Mouse (Mus musculus) liver, embryonic 15.5 days (tissue): ENCODE data around the gene Tifa. TPM values are rescaled to one million over a fixed set of nuclear protein-coding genes. Genes with fewer than 3 reads are reported as not detected.
A peak's percentile ranks its signal among the peaks of the same experiment; 100 is the strongest.
"Not testable (repeated sequence)": the region's sequence is repeated elsewhere in the genome, so short reads cannot be mapped to it uniquely, and the experiment has no call there.

Experiments used
- ATAC-seq: fragments of 200-750 bp; cut with Nextera tagmentation; 2 replicates; pipeline ENCODE4 v1.8.0; 2017; ENCODE audit warnings: moderate number of reproducible peaks, mild to moderate bottlenecking, moderate library complexity; ENCODE audit not compliant: insufficient read depth
- H3K27ac ChIP-seq: fragments of 300-500 bp; sonication (generic); replicated peaks from 2 replicates; pipeline ENCODE4 v1.5.1; 2015; ENCODE audit warnings: mild to moderate bottlenecking, inconsistent platforms
- H3K27me3 ChIP-seq: fragments of 300-500 bp; sonication (generic); 2 replicates; pipeline ENCODE4 v1.6.1; 2015; ENCODE audit warnings: mild to moderate bottlenecking, inconsistent platforms
- H3K36me3 ChIP-seq: fragments of 300-500 bp; sonication (generic); replicated peaks from 2 replicates; pipeline ENCODE4 v1.6.1; 2015; ENCODE audit warnings: moderate library complexity, mild to moderate bottlenecking, inconsistent platforms
- H3K4me1 ChIP-seq: fragments of 300-500 bp; sonication (generic); replicated peaks from 2 replicates; pipeline ENCODE4 v1.6.1; 2015; ENCODE audit warnings: inconsistent platforms
- H3K4me2 ChIP-seq: fragments of 300-500 bp; sonication (generic); 2 replicates; pipeline ENCODE4 v1.6.1; 2015; ENCODE audit warnings: moderate library complexity, mild to moderate bottlenecking, inconsistent platforms
- H3K4me3 ChIP-seq: fragments of 300-500 bp; sonication (generic); replicated peaks from 2 replicates; pipeline ENCODE4 v1.5.1; 2015; ENCODE audit warnings: mild to moderate bottlenecking, inconsistent platforms
- H3K9ac ChIP-seq: fragments of 300-500 bp; sonication (generic); 2 replicates; pipeline ENCODE4 v1.6.1; 2015; ENCODE audit warnings: moderate library complexity, mild to moderate bottlenecking, inconsistent platforms
- H3K9me3 ChIP-seq: fragments of 300-500 bp; sonication (generic); replicated peaks from 2 replicates; pipeline ENCODE4 v1.6.1; 2016; ENCODE audit warnings: inconsistent platforms
- WGBS: fragments of 180-500 bp; shearing (Covaris S2); methylation state at CpG from one replicate; pipeline ENCODE4 v1.1.7; 2015; ENCODE audit warnings: mixed read lengths; ENCODE audit not compliant: insufficient replicate concordance; 5-methylcytosine and 5-hydroxymethylcytosine counted together
- polyA plus RNA-seq: library from polyadenylated mRNA; unstranded; fragments of >200 nt; fragmentation: Nextera tagmentation; extraction: Ambion mirVana; gene quantifications from 2 replicates; pipeline ENCODE4 v1.2.1, GENCODE M21; 2015

Gene Tifa
- polyA plus RNA-seq, 1 experiment from 2014 or later: 15.3 TPM

DNA sequence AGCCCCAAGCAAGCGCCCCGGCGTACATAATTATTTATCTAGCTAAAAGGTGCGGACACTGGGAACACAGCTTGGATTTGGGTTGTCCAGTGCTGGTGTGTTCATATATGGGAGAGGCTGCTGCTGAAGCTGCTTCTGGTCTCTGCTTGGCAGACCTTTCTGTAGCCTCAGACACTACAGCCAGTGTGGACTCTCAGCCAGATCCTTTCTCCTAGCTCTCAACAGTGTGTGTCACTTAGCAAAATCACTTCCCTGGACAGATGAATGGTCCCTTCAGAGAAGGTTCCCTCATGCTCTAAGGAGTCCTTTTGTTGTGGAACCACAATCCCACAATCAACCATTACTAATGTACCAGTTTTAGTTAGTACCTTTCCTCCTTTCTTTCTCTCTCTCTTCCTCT, 30.8 kb upstream of the Tifa start:
- Histone ChIP-seq H3K4me2 (no peak overlapping the region), H3K27ac (no peak overlapping the region), H3K9ac (no peak overlapping the region), H3K4me3 (no peak overlapping the region), H3K4me1 (peaks cover 9% of the 10 kb centered on the region; the same call in 1 of the 2 replicates), H3K27me3 (peaks cover 9% of the 10 kb centered on the region; the same call in 1 of the 2 replicates), H3K9me3 (no peaks in the 10 kb centered on the region), H3K36me3 (no peaks in the 10 kb centered on the region)
- ATAC-seq: no peak
- whole genome bisulfite sequencing: 75% methylated on average over 4 of the region's 4 CpGs

- no peak overlapping the region for H3K4me2 ChIP-seq
- no peak for ATAC-seq
- H3K4me3 ChIP-seq: no peak overlapping the region
- H3K9me3 ChIP-seq: no peaks in the 10 kb centered on the region
- no peak overlapping the region for H3K27ac ChIP-seq
- H3K36me3 ChIP-seq: no peaks in the 10 kb centered on the region
- no peak overlapping the region for H3K9ac ChIP-seq
- 0 out of 2 replicates have a peak, but pooled peaks cover 9% of the 10 kb centered on the region for H3K27me3 ChIP-seq
- 6% methylated on average over 8 of the region's 8 CpGs for WGBS
- peaks cover 9% of the 10 kb centered on the region; the same call in 1 of the 2 replicates for H3K4me1 ChIP-seq
Observed at GRCm38 (mm10) chr3:127759212-127759611, 30.4 kb upstream of the Tifa start.

- ATAC-seq: no peak
- H3K27me3 ChIP-seq: 0 out of 2 replicates have a peak, but pooled peaks cover 6% of the 10 kb centered on the region
- peaks cover 9% of the 10 kb centered on the region; the same call in 1 of the 2 replicates for H3K4me1 ChIP-seq
- no peak overlapping the region for H3K4me2 ChIP-seq
- H3K27ac ChIP-seq: no peak overlapping the region
- H3K36me3 ChIP-seq: no peaks in the 10 kb centered on the region
- H3K9me3 ChIP-seq: no peaks in the 10 kb centered on the region
- 55% methylated on average over 8 of the region's 8 CpGs for WGBS
- no peak overlapping the region for H3K9ac ChIP-seq
- H3K4me3 ChIP-seq: no peak overlapping the region
Observed at GRCm38 (mm10) chr3:127762403-127762802, 27.2 kb upstream of the Tifa start.

- 0 out of 2 replicates have a peak, but pooled peaks cover 9% of the 10 kb centered on the region for H3K27me3 ChIP-seq
- H3K4me2 ChIP-seq: 0 out of 2 replicates have a peak overlapping the region, but pooled peaks have one; percentile 8
- WGBS: 17% methylated on average over 7 of the region's 7 CpGs
- no peak overlapping the region for H3K27ac ChIP-seq
- H3K4me3 ChIP-seq: no peak overlapping the region
- ATAC-seq: no peak
- peaks cover 7% of the 10 kb centered on the region; the same call in 1 of the 2 replicates for H3K4me1 ChIP-seq
- H3K36me3 ChIP-seq: no peaks in the 10 kb centered on the region
- H3K9me3 ChIP-seq: no peaks in the 10 kb centered on the region
- H3K9ac ChIP-seq: no peak overlapping the region
Observed at GRCm38 (mm10) chr3:127763076-127763612, 26.5 kb upstream of the Tifa start.

GRCm38 (mm10) chr3:127764541-127764940, 25.1 kb upstream of the Tifa start:
- ATAC-seq: no peak
- Histone ChIP-seq H3K27ac (no peak overlapping the region), H3K9ac (no peak overlapping the region), H3K27me3 (peaks cover 10% of the 10 kb centered on the region; the same call in 1 of the 2 replicates), H3K4me1 (0 out of 2 replicates have a peak, but pooled peaks cover 2% of the 10 kb centered on the region), H3K36me3 (no peaks in the 10 kb centered on the region), H3K4me2 (no peak overlapping the region), H3K4me3 (no peak overlapping the region), H3K9me3 (no peaks in the 10 kb centered on the region)
- WGBS: 50% methylated on average over 5 of the region's 5 CpGs

DNA sequence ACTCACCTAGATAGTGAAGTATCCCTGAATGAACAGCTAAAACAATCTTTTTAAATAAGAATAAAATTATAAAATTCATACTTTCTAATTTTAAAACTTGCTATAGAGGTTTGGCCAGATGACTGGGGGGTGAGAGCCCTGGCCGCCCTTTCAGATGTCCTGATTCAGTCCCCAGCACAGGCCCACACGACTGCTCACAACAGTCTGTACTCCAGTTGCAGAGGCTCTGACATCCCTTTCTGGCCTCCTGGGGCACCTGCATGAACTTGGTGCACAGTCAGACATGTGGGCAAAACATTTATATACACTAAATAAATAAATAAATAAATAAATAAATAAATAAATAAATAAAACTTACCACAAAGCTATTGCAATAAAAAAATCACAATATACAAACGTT, 23.6 kb upstream of the Tifa start:
- no peak overlapping the region for H3K4me2 ChIP-seq
- no peak overlapping the region for H3K9ac ChIP-seq
- 0 out of 2 replicates have a peak, but pooled peaks cover 2% of the 10 kb centered on the region for H3K4me1 ChIP-seq
- no peak overlapping the region for H3K27ac ChIP-seq
- no peak for ATAC-seq
- no peak overlapping the region for H3K4me3 ChIP-seq
- peaks cover 8% of the 10 kb centered on the region; the same call in 1 of the 2 replicates for H3K27me3 ChIP-seq
- 45% methylated on average over 3 of the region's 3 CpGs for WGBS
- no peaks in the 10 kb centered on the region for H3K36me3 ChIP-seq
- H3K9me3 ChIP-seq: no peaks in the 10 kb centered on the region

DNA sequence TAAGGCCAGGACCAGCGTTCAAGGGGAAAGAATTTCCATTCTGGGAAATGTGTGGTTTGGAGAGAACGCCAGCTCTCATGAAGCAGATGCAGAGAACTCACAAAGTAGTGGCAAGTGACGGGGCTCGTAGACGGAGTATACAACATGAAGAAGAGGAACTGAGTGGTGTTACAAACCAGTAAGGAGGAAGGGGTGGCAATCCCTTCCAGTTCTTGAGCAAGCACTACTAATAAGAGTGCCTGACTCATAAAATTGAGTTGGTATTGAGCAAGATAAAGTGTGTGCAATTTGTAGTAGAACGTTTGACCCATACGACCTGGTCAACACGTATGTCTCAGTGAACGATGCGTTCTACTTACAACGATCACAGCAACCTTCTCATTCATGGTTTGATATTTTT, 20.5 kb upstream of the Tifa start:
- no peak for ATAC-seq
- no peak overlapping the region for H3K4me3 ChIP-seq
- 57% methylated on average over 11 of the region's 11 CpGs for WGBS

DNA sequence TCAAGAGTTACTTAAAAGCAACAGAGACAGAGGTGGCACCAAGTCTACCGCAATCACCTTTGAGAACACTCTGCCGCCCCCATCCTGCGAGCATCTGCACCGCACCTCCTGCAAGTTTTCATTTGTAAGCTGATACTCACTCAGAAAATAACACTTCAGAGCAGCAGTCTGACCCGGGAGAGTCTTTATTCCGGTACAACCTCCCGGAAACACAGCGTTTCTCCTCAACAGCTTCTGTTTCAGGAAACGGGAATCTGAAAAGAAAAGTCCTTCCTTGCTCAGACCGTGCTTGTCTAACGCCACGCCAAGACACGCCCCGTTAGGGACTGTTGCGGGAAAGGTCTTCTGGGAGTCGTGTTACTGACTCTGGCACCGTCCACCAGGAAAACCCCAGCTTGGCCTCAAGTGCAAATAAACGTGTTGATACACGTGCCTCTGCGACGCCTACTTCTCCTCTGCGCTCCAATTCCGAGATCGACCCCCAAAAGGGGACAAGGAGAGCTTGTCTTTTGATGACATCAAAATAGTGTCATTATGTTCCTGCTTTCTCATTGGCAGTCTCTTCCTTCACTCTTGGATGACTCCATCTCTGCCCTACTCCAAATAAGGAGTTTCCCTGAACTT, 9.5 kb upstream of the Tifa start, which contains the start of gene Alpk1:
Gene Alpk1, minus strand, starts transcription at position 507 of the 624 bp plus-strand sequence.
- no peaks in the 10 kb centered on the region for H3K27me3 ChIP-seq
- peak within 1 kb of the TSS; percentile 61 for H3K4me3 ChIP-seq
- ATAC-seq: peak; percentile 69
- H3K36me3 ChIP-seq: no peaks in the 10 kb centered on the region
- H3K27ac ChIP-seq: peak within 1 kb of the TSS; percentile 20; the same call in 1 of the 2 replicates
- H3K4me1 ChIP-seq: peaks cover 10% of the 10 kb centered on the region
- no peaks in the 10 kb centered on the region for H3K9me3 ChIP-seq
- peak within 1 kb of the TSS; percentile 73 for H3K4me2 ChIP-seq
- H3K9ac ChIP-seq: peak within 1 kb of the TSS; percentile 8; the same call in 1 of the 2 replicates
- under 1% methylated on average over 24 of the region's 24 CpGs for WGBS

More for the DNA sequence above, 20.5 kb upstream of the Tifa start:
- Histone ChIP-seq H3K9ac (no peak overlapping the region), H3K9me3 (no peaks in the 10 kb centered on the region), H3K4me2 (peak overlapping the region; percentile 20; the same call in 1 of the 2 replicates), H3K4me1 (no peaks in the 10 kb centered on the region), H3K27me3 (peaks cover 8% of the 10 kb centered on the region; the same call in 1 of the 2 replicates), H3K36me3 (no peaks in the 10 kb centered on the region), H3K27ac (0 out of 2 replicates have a peak overlapping the region, but pooled peaks have one; percentile 62)

- Histone ChIP-seq H3K36me3 (no peaks in the 10 kb centered on the region), H3K27ac (no peak overlapping the region), H3K9me3 (no peaks in the 10 kb centered on the region), H3K27me3 (no peaks in the 10 kb centered on the region), H3K4me3 (no peak overlapping the region), H3K4me2 (no peak overlapping the region; the same call in 1 of the 2 replicates), H3K9ac (no peak overlapping the region), H3K4me1 (peaks cover 10% of the 10 kb centered on the region)
- ATAC-seq: no peak
- 82% methylated on average over 9 of the region's 9 CpGs for WGBS
Observed at GRCm38 (mm10) chr3:127780921-127781320, 8.7 kb upstream of the Tifa start.

GRCm38 (mm10) chr3:127782921-127783320, 6.7 kb upstream of the Tifa start:
- Histone ChIP-seq H3K9ac (no peak overlapping the region), H3K9me3 (no peaks in the 10 kb centered on the region), H3K4me1 (peaks cover 10% of the 10 kb centered on the region), H3K4me3 (no peak overlapping the region), H3K36me3 (no peaks in the 10 kb centered on the region), H3K27me3 (no peaks in the 10 kb centered on the region), H3K4me2 (no peak overlapping the region), H3K27ac (no peak overlapping the region)
- no peak for ATAC-seq
- 82% methylated on average over 6 of the region's 6 CpGs for WGBS

GRCm38 (mm10) chr3:127783680-127784079, 5.9 kb upstream of the Tifa start:
- H3K4me2 ChIP-seq, H3K9me3 ChIP-seq, H3K27ac ChIP-seq, H3K9ac ChIP-seq, ATAC-seq, H3K36me3 ChIP-seq, H3K4me3 ChIP-seq, H3K27me3 ChIP-seq: not testable (repeated sequence)
- WGBS: 83% methylated on average over 8 of the region's 8 CpGs
- peaks cover 10% of the 10 kb centered on the region for H3K4me1 ChIP-seq
